Mouse (Mus musculus) neural tube, embryonic 14.5 days (tissue): Measurements from ENCODE around the gene Rcor1. TPM values are rescaled to one million over a fixed set of nuclear protein-coding genes. Genes with fewer than 3 reads are reported as not detected.
A peak's percentile ranks its signal among the peaks of the same experiment; 100 is the strongest.

Experiments used
- ATAC-seq: fragments of 200-750 bp; cut with Nextera tagmentation; 2 replicates; pipeline ENCODE4 v1.8.0; 2017; ENCODE audit warnings: low read depth, mild to moderate bottlenecking, moderate TSS enrichment, moderate library complexity
- H3K27ac ChIP-seq: fragments of 300-500 bp; sonication (generic); 2 replicates; pipeline ENCODE4 v1.5.1; 2014; ENCODE audit warnings: low read depth, mild to moderate bottlenecking, control low read depth, low read length, moderate library complexity, mixed read lengths
- H3K27me3 ChIP-seq: fragments of 300-500 bp; sonication (generic); 2 replicates; pipeline ENCODE4 v1.6.1; 2014; ENCODE audit warnings: low read length; ENCODE audit not compliant: control insufficient read depth, insufficient read depth
- H3K36me3 ChIP-seq: fragments of 300-500 bp; sonication (generic); 2 replicates; pipeline ENCODE4 v1.6.1; 2014; ENCODE audit warnings: low read length, mixed read lengths; ENCODE audit not compliant: control insufficient read depth, insufficient read depth
- H3K4me1 ChIP-seq: fragments of 300-500 bp; sonication (generic); 2 replicates; pipeline ENCODE4 v1.6.1; 2014; ENCODE audit warnings: low read length; ENCODE audit not compliant: control insufficient read depth, insufficient read depth
- H3K4me2 ChIP-seq: fragments of 300-500 bp; sonication (generic); 2 replicates; pipeline ENCODE4 v1.6.1; 2014; ENCODE audit warnings: mild to moderate bottlenecking, low read depth, low read length, control low read depth
- H3K4me3 ChIP-seq: fragments of 300-500 bp; sonication (generic); 2 replicates; pipeline ENCODE4 v1.5.1; 2014; ENCODE audit warnings: low read depth, low read length, control low read depth, mixed read lengths
- H3K9ac ChIP-seq: fragments of 300-500 bp; sonication (generic); replicated peaks from 2 replicates; pipeline ENCODE4 v1.6.1; 2014; ENCODE audit warnings: low read depth, mild to moderate bottlenecking, control low read depth, low read length, mixed read lengths
- H3K9me3 ChIP-seq: fragments of 300-500 bp; sonication (generic); 2 replicates; pipeline ENCODE4 v1.6.1; 2016; ENCODE audit warnings: low read length; ENCODE audit not compliant: control insufficient read depth
- WGBS: fragments of 180-500 bp; shearing (Covaris S2); extraction: QIAGEN DNeasy Blood & Tissue Kit; methylation state at CpG from one replicate; pipeline ENCODE4 v1.1.7; 2014; 5-methylcytosine and 5-hydroxymethylcytosine counted together
- polyA plus RNA-seq: library from polyadenylated mRNA; unstranded; fragments of >200 nt; fragmentation: Nextera tagmentation; extraction: Ambion mirVana; gene quantifications from 2 replicates; pipeline ENCODE4 v1.2.1, GENCODE M21; 2014

Rcor1 gene
- polyA plus RNA-seq, 1 experiment from 2014 or later, result 7.4 TPM

DNA sequence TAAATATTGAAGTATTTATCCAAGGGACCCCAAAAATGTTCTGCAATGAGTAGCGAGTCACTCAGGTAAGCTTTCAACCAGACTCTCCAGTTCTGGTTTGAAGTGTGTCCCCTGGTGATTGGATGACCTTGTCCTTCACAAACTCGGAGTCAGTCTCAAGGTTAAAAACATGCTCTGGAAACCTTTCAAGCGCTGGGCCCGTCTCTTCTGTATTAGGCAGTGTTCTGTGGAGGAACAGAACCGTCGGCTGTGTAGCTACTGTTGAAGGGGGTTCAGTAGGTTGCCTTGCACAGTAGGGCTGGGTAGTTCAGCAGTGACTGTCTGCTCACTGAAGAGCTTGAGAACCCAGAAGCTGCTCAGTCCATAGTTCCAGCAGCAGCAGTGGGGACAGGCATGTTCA, 115.5 kb downstream of the Rcor1 start:
- WGBS, result 96% methylated on average over 6 of the region's 6 CpGs
- H3K27ac ChIP-seq, result no peak overlapping the region
- no peaks in the 10 kb centered on the region for H3K36me3 ChIP-seq
- no peak overlapping the region for H3K9ac ChIP-seq
- no peak overlapping the region for H3K4me3 ChIP-seq
- H3K4me2 ChIP-seq, result no peak overlapping the region
- H3K4me1 ChIP-seq, result 0 out of 2 replicates have a peak, but pooled peaks cover 3% of the 10 kb centered on the region
- H3K27me3 ChIP-seq, result no peaks in the 10 kb centered on the region
- ATAC-seq, result no peak
- H3K9me3 ChIP-seq, result no peaks in the 10 kb centered on the region

DNA sequence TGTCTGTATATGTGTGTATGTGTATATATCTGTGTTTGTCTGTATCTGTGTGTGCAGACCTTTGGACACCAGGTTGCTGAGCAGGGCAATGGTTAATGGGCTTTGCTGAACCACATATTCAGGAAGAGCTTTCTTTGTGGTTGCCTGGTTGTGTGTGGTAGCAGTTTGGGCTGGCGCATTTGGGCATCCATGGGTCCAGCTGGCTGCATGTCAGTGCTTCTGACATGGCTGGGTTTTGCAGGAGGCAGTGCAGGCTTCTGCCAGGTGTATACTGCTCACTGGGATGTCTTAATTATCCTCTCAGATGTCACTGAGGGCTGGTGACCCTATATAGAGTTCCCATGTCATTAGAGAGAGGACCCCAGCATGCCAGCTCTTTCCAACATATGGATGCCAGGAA, 116.6 kb downstream of the Rcor1 start:
- Histone ChIP-seq H3K27me3 (no peaks in the 10 kb centered on the region), H3K4me2 (no peak overlapping the region), H3K4me1 (0 out of 2 replicates have a peak, but pooled peaks cover 3% of the 10 kb centered on the region), H3K9me3 (no peaks in the 10 kb centered on the region), H3K36me3 (no peaks in the 10 kb centered on the region), H3K4me3 (no peak overlapping the region), H3K9ac (no peak overlapping the region), H3K27ac (no peak overlapping the region)
- no peak for ATAC-seq
- WGBS, result 76% methylated on average over 1 of the region's 1 CpGs

DNA sequence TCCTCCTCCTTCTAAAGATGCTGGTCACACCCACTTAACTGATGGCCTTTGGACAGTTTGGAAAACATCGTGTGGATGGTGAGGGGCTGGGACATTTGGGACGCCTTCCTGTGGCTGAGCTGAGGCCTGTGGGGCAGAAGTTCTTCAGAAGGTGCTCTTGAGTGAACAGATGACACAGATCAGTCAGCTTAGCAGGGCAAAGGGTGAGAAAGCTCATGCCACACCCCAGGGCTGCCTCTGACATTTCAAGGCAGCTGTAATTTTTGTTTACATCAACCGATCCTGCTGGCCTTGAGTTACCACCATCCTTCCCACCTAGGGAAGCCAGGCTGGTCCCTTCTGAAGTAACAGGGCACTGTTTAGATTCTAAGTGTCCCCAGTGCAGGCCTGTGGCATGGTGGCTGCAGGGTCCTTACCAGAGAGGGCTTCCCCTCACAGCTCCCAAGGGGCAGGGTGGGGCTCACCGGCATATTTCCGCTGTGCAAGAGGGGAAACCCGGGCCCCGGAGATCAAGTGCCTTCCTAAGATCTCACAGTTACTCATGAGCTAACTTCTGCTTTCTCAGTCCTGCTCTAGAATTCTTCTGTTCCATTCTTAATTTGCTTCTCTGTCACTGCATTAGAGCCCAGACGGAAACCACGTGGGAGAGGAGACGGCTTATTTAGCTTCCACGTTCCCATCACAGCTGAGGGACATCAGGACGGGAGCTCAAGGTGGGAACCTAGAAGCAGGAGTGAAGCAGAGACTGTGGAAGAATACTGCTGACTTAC, 120.7 kb downstream of the Rcor1 start:
- H3K4me2 ChIP-seq, result no peak overlapping the region
- no peak for ATAC-seq
- no peaks in the 10 kb centered on the region for H3K27me3 ChIP-seq
- 69% methylated on average over 12 of the region's 12 CpGs for WGBS
- no peak overlapping the region for H3K9ac ChIP-seq
- H3K27ac ChIP-seq, result no peak overlapping the region
- H3K4me3 ChIP-seq, result no peak overlapping the region
- H3K36me3 ChIP-seq, result no peaks in the 10 kb centered on the region
- H3K9me3 ChIP-seq, result no peaks in the 10 kb centered on the region
- peaks cover 19% of the 10 kb centered on the region for H3K4me1 ChIP-seq

DNA sequence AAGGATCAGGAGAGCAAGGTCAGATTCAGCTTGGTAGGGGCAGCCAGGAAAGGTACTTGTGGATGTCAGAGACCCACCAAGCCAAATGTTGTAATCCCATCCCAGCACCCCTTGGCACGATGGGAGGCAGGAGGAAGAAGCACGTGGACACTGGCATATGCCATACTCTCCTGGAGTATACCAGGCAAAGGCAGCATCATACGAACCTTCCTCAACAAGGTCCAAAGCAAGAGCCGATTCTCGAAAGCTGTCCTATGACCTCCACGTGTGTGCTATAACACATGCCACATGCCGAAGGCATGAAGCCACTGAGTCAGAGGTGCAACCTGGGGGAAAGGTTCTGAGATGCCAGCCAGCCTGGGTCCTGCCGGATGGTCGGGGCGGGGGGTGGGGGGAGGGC, 121.7 kb downstream of the Rcor1 start:
- no peak overlapping the region for H3K9ac ChIP-seq
- no peak overlapping the region for H3K4me2 ChIP-seq
- WGBS, result 94% methylated on average over 10 of the region's 10 CpGs
- H3K27me3 ChIP-seq, result no peaks in the 10 kb centered on the region
- peaks cover 24% of the 10 kb centered on the region for H3K4me1 ChIP-seq
- no peak overlapping the region for H3K27ac ChIP-seq
- no peaks in the 10 kb centered on the region for H3K9me3 ChIP-seq
- no peak overlapping the region for H3K4me3 ChIP-seq
- ATAC-seq, result no peak
- H3K36me3 ChIP-seq, result no peaks in the 10 kb centered on the region

DNA sequence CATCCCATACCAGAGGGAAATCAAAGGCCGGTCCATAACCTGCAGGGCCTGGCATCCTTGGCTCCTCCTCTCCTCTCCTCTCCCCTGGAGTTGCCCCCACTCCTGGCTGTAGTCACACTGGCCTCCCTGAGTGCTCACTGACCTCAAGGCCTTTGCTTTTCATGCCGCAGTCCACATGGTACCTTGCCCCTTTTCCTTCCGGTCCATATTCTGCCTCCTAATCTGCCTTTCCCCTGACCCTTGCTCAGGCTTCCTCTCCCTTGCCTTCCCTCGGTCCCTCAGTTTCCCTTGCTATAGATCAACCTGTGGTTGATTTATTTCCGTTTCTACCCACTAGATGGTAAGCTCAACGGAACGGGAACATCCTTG, 122.8 kb downstream of the Rcor1 start:
- ATAC-seq, result no peak
- Histone ChIP-seq H3K4me2 (peak overlapping the region; percentile 47), H3K9ac (0 out of 2 replicates have a peak overlapping the region, but pooled peaks have one; percentile 17), H3K4me3 (peak overlapping the region; percentile 15), H3K27ac (peak overlapping the region; percentile 85), H3K36me3 (no peaks in the 10 kb centered on the region), H3K4me1 (peaks cover 24% of the 10 kb centered on the region), H3K27me3 (no peaks in the 10 kb centered on the region), H3K9me3 (no peaks in the 10 kb centered on the region)
- 34% methylated on average over 7 of the region's 7 CpGs for WGBS

DNA sequence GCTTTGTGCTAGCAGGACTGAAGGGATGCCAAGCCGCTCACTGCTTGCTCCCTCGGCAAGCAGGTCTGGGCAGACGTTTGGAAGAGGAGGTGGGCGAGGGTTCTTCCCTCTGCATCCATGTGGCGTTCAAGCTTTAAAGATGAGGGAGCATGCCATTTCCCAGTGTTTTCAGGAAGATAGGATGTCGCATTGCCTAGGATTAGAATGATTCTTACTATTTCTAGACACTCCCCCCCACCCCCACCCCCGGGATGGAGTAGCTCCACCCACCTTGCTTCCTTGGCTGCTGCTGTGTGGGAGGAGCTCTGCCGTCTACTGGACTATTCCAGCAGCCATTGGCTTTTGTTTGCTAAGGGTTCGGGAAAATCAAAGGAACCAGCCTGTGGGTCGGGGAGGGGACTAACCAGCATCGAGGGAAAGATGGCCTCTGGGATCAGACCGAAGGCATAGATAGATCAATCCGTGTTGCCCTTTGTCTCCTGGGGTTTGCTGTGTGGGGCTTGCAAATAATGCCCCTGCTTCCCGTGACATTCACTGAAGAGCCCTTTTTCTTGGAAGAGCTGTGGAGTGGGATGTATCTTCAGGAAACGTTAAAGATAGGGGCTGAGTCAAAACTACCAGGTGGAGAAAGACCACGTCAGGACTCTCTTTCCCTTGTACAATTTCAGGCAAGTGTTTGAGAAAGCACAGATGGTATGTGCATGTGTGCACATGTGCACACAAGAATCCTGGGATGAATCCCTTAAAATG, 123.3 kb downstream of the Rcor1 start:
- peak overlapping the region; percentile 15 for H3K4me3 ChIP-seq
- H3K4me2 ChIP-seq, result peak overlapping the region; percentile 47
- WGBS, result 6% methylated on average over 16 of the region's 16 CpGs
- H3K4me1 ChIP-seq, result peaks cover 24% of the 10 kb centered on the region
- no peaks in the 10 kb centered on the region for H3K36me3 ChIP-seq
- no peaks in the 10 kb centered on the region for H3K27me3 ChIP-seq
- peak overlapping the region; percentile 85 for H3K27ac ChIP-seq
- 0 out of 2 replicates have a peak overlapping the region, but pooled peaks have one; percentile 17 for H3K9ac ChIP-seq
- H3K9me3 ChIP-seq, result no peaks in the 10 kb centered on the region
- ATAC-seq, result peak; percentile 56

DNA sequence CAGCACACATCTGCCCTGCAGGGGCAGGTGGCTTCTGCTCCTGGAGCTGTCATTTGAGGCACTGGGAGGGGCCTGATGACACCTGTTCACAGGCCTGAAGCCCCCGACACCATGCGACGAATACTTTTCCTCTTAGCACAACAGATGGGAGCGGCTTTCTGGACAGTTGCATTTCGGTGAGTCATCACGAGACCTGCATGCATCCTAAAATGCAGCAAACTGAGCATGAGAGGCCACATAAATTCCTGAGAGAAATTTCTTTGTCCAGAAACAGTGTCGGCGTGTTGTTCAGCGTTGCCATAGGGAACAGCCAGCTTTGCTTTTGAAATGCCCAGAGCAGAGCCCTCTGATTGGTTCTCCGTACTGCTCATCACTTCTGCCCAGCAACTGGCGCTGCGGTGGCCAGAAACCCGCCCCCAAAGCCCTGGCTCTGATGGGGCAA, 125.2 kb downstream of the Rcor1 start:
- peak overlapping the region; percentile 21; the same call in 1 of the 2 replicates for H3K4me3 ChIP-seq
- 1% methylated on average over 13 of the region's 13 CpGs for WGBS
- ATAC-seq, result peak; percentile 82
- H3K9me3 ChIP-seq, result no peaks in the 10 kb centered on the region
- H3K4me2 ChIP-seq, result peak overlapping the region; percentile 52
- H3K27ac ChIP-seq, result peak overlapping the region; percentile 79
- no peaks in the 10 kb centered on the region for H3K36me3 ChIP-seq
- no peaks in the 10 kb centered on the region for H3K27me3 ChIP-seq
- H3K9ac ChIP-seq, result peak overlapping the region; percentile 18
- peaks cover 40% of the 10 kb centered on the region for H3K4me1 ChIP-seq

DNA sequence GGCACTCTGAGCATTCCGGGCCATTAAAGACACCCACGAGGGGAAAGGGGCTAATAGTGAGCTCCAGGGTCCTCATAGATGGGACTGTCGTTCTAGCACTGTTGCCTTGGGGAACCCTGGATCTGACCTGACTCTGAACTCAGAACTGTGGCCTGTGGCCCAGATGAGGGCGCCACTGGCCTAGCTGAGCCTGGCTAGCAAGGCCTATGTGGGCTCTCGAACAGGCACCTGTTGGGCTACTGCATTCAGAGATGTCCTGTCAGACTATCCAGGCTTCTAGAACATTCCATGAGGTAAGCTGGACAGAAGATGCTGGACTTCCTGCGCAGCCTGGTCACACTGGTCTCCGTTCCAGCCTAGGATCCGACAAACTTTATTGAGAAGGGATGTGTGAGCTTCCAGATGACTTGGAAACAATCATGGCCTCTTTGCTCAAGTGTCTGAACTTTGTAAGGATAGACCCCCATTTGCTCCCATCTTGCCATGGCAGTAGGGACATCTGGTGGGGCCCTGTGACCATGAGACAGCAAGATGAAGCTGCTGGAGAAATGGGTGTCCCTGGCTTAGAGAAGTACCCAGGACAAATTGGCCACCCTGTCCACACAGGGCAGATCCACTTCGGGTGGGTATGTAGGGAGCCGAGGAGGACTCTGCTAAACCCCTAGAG, 126.1 kb downstream of the Rcor1 start:
- Histone ChIP-seq H3K27ac (peak overlapping the region; percentile 79), H3K36me3 (no peaks in the 10 kb centered on the region), H3K27me3 (no peaks in the 10 kb centered on the region), H3K9ac (0 out of 2 replicates have a peak overlapping the region, but pooled peaks have one; percentile 18), H3K4me1 (peaks cover 45% of the 10 kb centered on the region), H3K4me3 (peak overlapping the region; percentile 81), H3K4me2 (peak overlapping the region; percentile 71), H3K9me3 (no peaks in the 10 kb centered on the region)
- 62% methylated on average over 10 of the region's 10 CpGs for WGBS
- peak; percentile 10; the same call in 1 of the 2 replicates for ATAC-seq
